Mouse (Mus musculus): ENCODE results near the gene Ppp1r3e.

GRCm38 (mm10) chr14:54894296-54895151 lies 17.2 kb upstream of the Ppp1r3e start:
- TF ChIP-seq MAFK (IDR thresholded peaks at IDR 0.05; ENCODE audit: insufficient read depth, low read depth, low read length) (no peak), HCFC1 (IDR thresholded peaks at IDR 0.05; ENCODE audit: borderline replicate concordance, insufficient read depth, low read length) (no peak), CHD2 (IDR thresholded peaks at IDR 0.05; ENCODE audit: low read depth, low read length) (no peak), ZNF384 (IDR thresholded peaks at IDR 0.05; ENCODE audit: low read depth, low read length) (no peak)

All from ES-E14 (cell line).